Mouse (Mus musculus) lung, adult 2 months (tissue): ENCODE data around the gene Stk26.

Source experiments
- CTCF ChIP-seq: fragments of 200-500 bp; IDR thresholded peaks from 2 replicates; pipeline ENCODE4 v1.5.1; 2011; ENCODE audit warnings: mild to moderate bottlenecking, low read length, control low read depth; ENCODE audit not compliant: insufficient read depth
- POLR2A ChIP-seq: fragments of 200-500 bp; IDR thresholded peaks from 2 replicates; pipeline ENCODE4 v1.6.1; 2011; ENCODE audit warnings: low read depth, mild to moderate bottlenecking, control low read depth, low read length, borderline replicate concordance; ENCODE audit errors: extremely low read depth

- TF ChIP-seq CTCF, result no peak
- TF ChIP-seq POLR2A, result no peak
Measured at GRCm38 (mm10) chrX:50835592-50835991, 5.3 kb upstream of the Stk26 start.
